In genomic region chr8:84297029-84297785, GRCm38 (mm10) we compare ENCODE assay signal across 18 mouse cellular contexts.
"Had no signal": no experiment of that assay in that cellular context is flagged by ENCODE, and none has a peak within 500 bp of the region (broad histone marks: within the 10 kb centered on the region; RNA-seq: fewer than 3 reads in every experiment).

No protein-coding gene starts in this region.

- DNase-seq: lung, adult 2 months; lung, postnatal 14 days; lung, postnatal 4 days; midbrain, embryonic 14.5 days; right cerebral cortex, postnatal 14 days; thymus, adult 2 months; thymus, postnatal 25 days; thymus, postnatal 4 days had no signal

- H3K4me1 ChIP-seq: lung, embryonic 15.5 days; midbrain, embryonic 12.5 days; stomach, embryonic 15.5 days had no signal

- H3K4me3 ChIP-seq: lung, embryonic 15.5 days; midbrain, embryonic 10.5 days; midbrain, embryonic 12.5 days; myocyte; neural tube, embryonic 13.5 days; neural tube, embryonic 15.5 days; stomach, embryonic 15.5 days had no signal

- H3K27ac ChIP-seq: lung, embryonic 15.5 days; midbrain, embryonic 10.5 days; midbrain, embryonic 12.5 days; neural tube, embryonic 13.5 days; neural tube, embryonic 15.5 days; stomach, embryonic 15.5 days; stomach, postnatal 0 days had no signal

- H3K27me3 ChIP-seq: midbrain, embryonic 12.5 days; neural tube, embryonic 13.5 days; neural tube, embryonic 15.5 days; stomach, embryonic 15.5 days had no signal

- H3K9me3 ChIP-seq: lung, embryonic 15.5 days; midbrain, embryonic 10.5 days; neural tube, embryonic 13.5 days; neural tube, embryonic 15.5 days; stomach, embryonic 15.5 days had no signal

- ATAC-seq: lung, postnatal 0 days; midbrain, embryonic 16.5 days had no signal

- H3K36me3 ChIP-seq: lung, embryonic 15.5 days; midbrain, embryonic 10.5 days; midbrain, embryonic 12.5 days; neural tube, embryonic 13.5 days; neural tube, embryonic 15.5 days; stomach, embryonic 15.5 days had no signal

- H3K9ac ChIP-seq: lung, embryonic 15.5 days; midbrain, embryonic 12.5 days; neural tube, embryonic 13.5 days; neural tube, embryonic 15.5 days; stomach, embryonic 15.5 days had no signal
